Mouse (Mus musculus): Measurements from ENCODE around the gene Lrig1.

- no peak for TF ChIP-seq CTCF (IDR thresholded peaks at IDR 0.05; ENCODE audit: low read depth)
- TF ChIP-seq EP300 (optimal IDR thresholded peaks at IDR 0.05): no peak
These were observed 65.2 kb downstream of the Lrig1 start for GRCm38 (mm10) chr6:94634710-94635109.
